Mouse (Mus musculus) thymus, adult 2 months (tissue): Measurements from ENCODE around the gene Gabbr2. TPM values are rescaled to one million over a fixed set of nuclear protein-coding genes. Genes with fewer than 3 reads are reported as not detected.

Source experiments
- DNase-seq: peaks from one replicate; pipeline ENCODE4 v3.0.0; 2021
- H3K27ac ChIP-seq: fragments of 200-500 bp; 2 replicates; pipeline ENCODE4 v1.5.1; 2012; ENCODE audit warnings: low read length, control low read depth; ENCODE audit not compliant: control insufficient read depth, insufficient read depth
- H3K27me3 ChIP-seq: fragments of 200-500 bp; 2 replicates; pipeline ENCODE4 v1.6.1; 2012; ENCODE audit warnings: mild to moderate bottlenecking, low read length, moderate library complexity, mixed read lengths; ENCODE audit not compliant: control insufficient read depth, insufficient read depth
- H3K36me3 ChIP-seq: fragments of 200-500 bp; 2 replicates; pipeline ENCODE4 v1.6.1; 2012; ENCODE audit warnings: mild to moderate bottlenecking, low read length, moderate library complexity; ENCODE audit not compliant: control insufficient read depth, insufficient read depth
- H3K4me1 ChIP-seq: fragments of 200-500 bp; replicated peaks from 2 replicates; pipeline ENCODE4 v1.6.1; 2012; ENCODE audit warnings: low read length; ENCODE audit not compliant: control insufficient read depth, insufficient read depth
- H3K4me3 ChIP-seq: fragments of 200-500 bp; 2 replicates; pipeline ENCODE4 v1.5.1; 2012; ENCODE audit warnings: mild to moderate bottlenecking, low read length, control low read depth, moderate library complexity; ENCODE audit not compliant: control insufficient read depth, insufficient read depth
- CTCF ChIP-seq: fragments of 200-500 bp; IDR thresholded peaks from 2 replicates; pipeline ENCODE4 v1.5.1; 2012; ENCODE audit warnings: mild to moderate bottlenecking, control low read depth, low read length, moderate library complexity, borderline replicate concordance; ENCODE audit not compliant: control insufficient read depth, poor library complexity, insufficient read depth; ENCODE audit errors: extremely low read depth
- POLR2A ChIP-seq: fragments of 200-500 bp; IDR thresholded peaks from 2 replicates; pipeline ENCODE4 v1.6.1; 2012; ENCODE audit warnings: mild to moderate bottlenecking, low read length, control low read depth, moderate library complexity; ENCODE audit not compliant: control insufficient read depth, poor library complexity, insufficient read depth; ENCODE audit errors: extremely low read depth
- WGBS: fragments of 180-500 bp; shearing (Covaris S2); methylation state at CpG from one replicate; pipeline ENCODE4 v1.1.7; 2018; 5-methylcytosine and 5-hydroxymethylcytosine counted together
- polyA plus RNA-seq: library from polyadenylated mRNA; depleted of rRNA; stranded (reverse); fragments of >200 nt; gene quantifications from 2 replicates; pipeline ENCODE4 v1.2.3, GENCODE M21; 2012

Gene Gabbr2
- polyA plus RNA-seq, 1 experiment: 0.20 TPM

- Histone ChIP-seq H3K27me3 (no peaks in the 10 kb centered on the region), H3K27ac (no peak overlapping the region), H3K4me1 (peaks cover 12% of the 10 kb centered on the region), H3K4me3 (no peak overlapping the region), H3K36me3 (no peaks in the 10 kb centered on the region)
- no peak for DNase-seq
- no peak for TF ChIP-seq CTCF
- TF ChIP-seq POLR2A: no peak
- 4% methylated on average over 10 of the region's 10 CpGs for WGBS
Measured at GRCm38 (mm10) chr4:46867779-46868178, 123.9 kb downstream of the Gabbr2 start.

GRCm38 (mm10) chr4:46866070-46866469, 125.6 kb downstream of the Gabbr2 start:
- Histone ChIP-seq H3K27ac (no peak overlapping the region), H3K27me3 (no peaks in the 10 kb centered on the region), H3K36me3 (no peaks in the 10 kb centered on the region), H3K4me1 (peaks cover 12% of the 10 kb centered on the region), H3K4me3 (no peak overlapping the region)
- 88% methylated on average over 2 of the region's 2 CpGs for WGBS
- TF ChIP-seq CTCF: no peak
- no peak for TF ChIP-seq POLR2A
- DNase-seq: no peak

GRCm38 (mm10) chr4:46863721-46864120, 128.0 kb downstream of the Gabbr2 start:
- TF ChIP-seq CTCF: no peak
- TF ChIP-seq POLR2A: no peak
- Histone ChIP-seq H3K4me1 (peaks cover 21% of the 10 kb centered on the region), H3K4me3 (no peak overlapping the region), H3K36me3 (no peaks in the 10 kb centered on the region), H3K27ac (no peak overlapping the region), H3K27me3 (no peaks in the 10 kb centered on the region)
- DNase-seq: no peak
- 90% methylated on average over 12 of the region's 12 CpGs for WGBS

GRCm38 (mm10) chr4:46862677-46863076, 129.0 kb downstream of the Gabbr2 start:
- no peak for DNase-seq
- Histone ChIP-seq H3K36me3 (no peaks in the 10 kb centered on the region), H3K4me1 (peaks cover 13% of the 10 kb centered on the region), H3K27me3 (no peaks in the 10 kb centered on the region), H3K27ac (no peak overlapping the region), H3K4me3 (no peak overlapping the region)
- WGBS: 90% methylated on average over 4 of the region's 4 CpGs
- TF ChIP-seq CTCF: no peak
- no peak for TF ChIP-seq POLR2A

GRCm38 (mm10) chr4:46860586-46860985, 131.1 kb downstream of the Gabbr2 start:
- Histone ChIP-seq H3K27ac (no peak overlapping the region), H3K27me3 (no peaks in the 10 kb centered on the region), H3K4me3 (no peak overlapping the region), H3K36me3 (no peaks in the 10 kb centered on the region), H3K4me1 (peaks cover 10% of the 10 kb centered on the region; the same call in 1 of the 2 replicates)
- WGBS: 52% methylated on average over 6 of the region's 6 CpGs
- DNase-seq: no peak
- TF ChIP-seq POLR2A: no peak
- TF ChIP-seq CTCF: no peak

- TF ChIP-seq CTCF (no peak), POLR2A (no peak)
- H3K27me3 ChIP-seq: no peaks in the 10 kb centered on the region
- H3K27ac ChIP-seq: no peak overlapping the region
- no peaks in the 10 kb centered on the region for H3K36me3 ChIP-seq
- WGBS: 72% methylated on average over 13 of the region's 13 CpGs
- DNase-seq: no peak
- H3K4me1 ChIP-seq: peaks cover 10% of the 10 kb centered on the region; the same call in 1 of the 2 replicates
- H3K4me3 ChIP-seq: no peak overlapping the region
Measured at GRCm38 (mm10) chr4:46858899-46859298, 132.8 kb downstream of the Gabbr2 start.

GRCm38 (mm10) chr4:46856145-46856544, 135.5 kb downstream of the Gabbr2 start:
- no peaks in the 10 kb centered on the region for H3K36me3 ChIP-seq
- DNase-seq: no peak
- H3K27me3 ChIP-seq: no peaks in the 10 kb centered on the region
- TF ChIP-seq CTCF (no peak), POLR2A (no peak)
- no peak overlapping the region for H3K4me3 ChIP-seq
- H3K4me1 ChIP-seq: peaks cover 10% of the 10 kb centered on the region; the same call in 1 of the 2 replicates
- WGBS: 94% methylated on average over 8 of the region's 8 CpGs
- H3K27ac ChIP-seq: no peak overlapping the region
